Mouse (Mus musculus): ENCODE data around the gene Rfng. TPM values are rescaled to one million over a fixed set of nuclear protein-coding genes. Genes with fewer than 3 reads are reported as not detected.

The Rfng gene
- polyA plus RNA-seq, 1 experiment from 2014 or later, result 119 TPM

DNA sequence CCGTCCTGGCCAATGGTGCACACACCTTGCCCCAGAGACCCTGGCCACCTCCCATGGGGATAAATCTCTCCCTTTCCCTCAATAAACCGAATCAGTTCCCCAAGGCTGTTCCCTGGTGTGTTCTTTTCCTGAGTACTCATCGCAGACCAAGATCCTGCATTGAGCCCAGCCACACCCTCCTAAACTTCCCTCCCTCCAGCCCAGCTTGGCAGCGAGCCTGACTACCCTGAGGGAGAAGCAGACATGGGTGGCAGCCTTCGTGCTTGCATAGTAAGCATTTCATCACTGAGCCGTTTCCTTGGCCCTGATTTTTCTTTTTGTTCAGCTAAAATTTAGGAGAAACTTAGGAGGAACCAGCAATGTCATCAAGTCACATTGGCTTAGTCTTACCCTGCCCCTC lies 50.5 kb downstream of the Rfng start:
- no peaks in the 10 kb centered on the region for H3K36me3 ChIP-seq (ENCODE audit: control insufficient read depth, insufficient read depth)
- no peaks in the 10 kb centered on the region for H3K27me3 ChIP-seq (replicated peaks; ENCODE audit: control insufficient read depth, insufficient read depth, low read length)
- no peaks in the 10 kb centered on the region; the same call in 1 of the 2 replicates for H3K4me1 ChIP-seq (replicated peaks; ENCODE audit: control insufficient read depth, insufficient read depth, low read length)
- H3K4me2 ChIP-seq (ENCODE audit: low read length), result no peak overlapping the region
- H3K27ac ChIP-seq (ENCODE audit: low read length), result no peak overlapping the region
- H3K9ac ChIP-seq (replicated peaks; ENCODE audit: low read depth, low read length), result no peak overlapping the region
- H3K4me3 ChIP-seq (replicated peaks; ENCODE audit: low read length), result no peak overlapping the region
- 62% methylated on average over 6 of the region's 6 CpGs for WGBS
- no peaks in the 10 kb centered on the region for H3K9me3 ChIP-seq (ENCODE audit: control insufficient read depth, low read length)
- ATAC-seq, result no peak

DNA sequence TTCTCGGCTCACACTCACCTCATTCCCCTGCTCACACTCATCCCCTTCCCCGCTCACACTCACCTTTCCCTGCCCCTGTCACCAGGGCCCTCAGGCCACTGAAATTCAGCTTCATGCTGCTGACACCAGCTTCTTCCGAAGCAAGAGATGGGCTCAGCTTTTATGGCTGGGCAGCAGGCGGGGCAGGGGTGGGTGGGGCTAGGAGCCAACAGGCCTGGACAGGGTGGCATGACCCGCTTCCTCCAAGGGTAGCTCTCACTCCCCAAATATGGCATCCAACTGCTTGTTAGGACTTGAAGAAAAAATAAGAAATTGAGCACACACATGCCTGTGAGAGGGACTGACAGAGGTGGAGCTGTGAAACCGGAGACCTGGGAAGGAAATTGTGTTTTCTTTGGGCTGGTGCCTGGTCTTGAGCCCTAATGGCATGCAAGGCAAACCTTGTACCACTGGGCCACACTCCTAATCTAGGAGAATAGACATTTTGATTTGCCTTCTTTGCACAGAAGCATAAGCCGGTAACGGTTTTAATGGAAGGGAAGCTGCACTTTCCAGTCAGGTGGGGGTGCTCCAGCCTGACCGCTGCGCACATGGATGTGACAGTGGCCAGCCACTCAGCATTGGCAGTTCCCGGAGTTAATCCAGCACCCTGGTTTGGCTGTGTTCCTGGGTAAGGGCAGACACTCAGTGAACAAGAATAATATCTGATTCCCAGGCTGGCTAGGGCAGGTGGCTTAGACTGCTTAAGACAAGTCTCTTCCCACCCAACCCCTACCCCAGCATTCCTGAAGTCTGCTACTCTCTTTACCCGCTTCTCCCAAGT lies 51.9 kb downstream of the Rfng start, which contains the start of gene Cbr2:
Gene Cbr2, minus strand, starts transcription at position 257 of the 823 bp plus-strand sequence.
- H3K4me1 ChIP-seq (replicated peaks; ENCODE audit: control insufficient read depth, insufficient read depth, low read length), result no peaks in the 10 kb centered on the region; the same call in none of the 2 replicates
- no peak for ATAC-seq
- 77% methylated on average over 12 of the region's 12 CpGs for whole genome bisulfite sequencing
- H3K4me2 ChIP-seq (ENCODE audit: low read length), result no peak within 1 kb of the TSS
- no peak within 1 kb of the TSS for H3K4me3 ChIP-seq (replicated peaks; ENCODE audit: low read length)
- H3K36me3 ChIP-seq (ENCODE audit: control insufficient read depth, insufficient read depth), result no peaks in the 10 kb centered on the region
- H3K9me3 ChIP-seq (ENCODE audit: control insufficient read depth, low read length), result no peaks in the 10 kb centered on the region
- no peaks in the 10 kb centered on the region for H3K27me3 ChIP-seq (replicated peaks; ENCODE audit: control insufficient read depth, insufficient read depth, low read length)
- H3K27ac ChIP-seq (ENCODE audit: low read length), result no peak within 1 kb of the TSS
- no peak within 1 kb of the TSS for H3K9ac ChIP-seq (replicated peaks; ENCODE audit: low read depth, low read length)

DNA sequence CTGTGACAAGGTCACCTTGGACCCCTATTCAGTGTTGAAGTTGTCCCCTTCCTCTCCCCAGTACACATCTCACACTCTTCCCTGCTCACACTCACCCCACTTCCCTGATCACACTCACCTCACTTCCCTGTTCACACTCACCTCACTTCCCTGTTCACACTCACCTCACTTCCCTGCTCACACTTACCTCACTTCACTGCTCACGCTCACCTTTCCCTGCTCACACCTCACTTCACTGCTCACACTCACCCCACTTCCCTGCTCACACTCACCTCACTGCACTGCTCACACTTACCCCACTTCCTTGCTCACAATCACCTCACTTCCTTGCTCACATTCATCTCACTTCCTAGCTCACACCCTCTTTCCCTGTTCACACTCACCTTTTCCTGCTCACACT lies 52.6 kb downstream of the Rfng start:
- H3K4me3 ChIP-seq (replicated peaks; ENCODE audit: low read length), result no peak overlapping the region
- no peak for ATAC-seq
- no peak overlapping the region for H3K4me2 ChIP-seq (ENCODE audit: low read length)
- peaks cover 5% of the 10 kb centered on the region for H3K4me1 ChIP-seq (replicated peaks; ENCODE audit: control insufficient read depth, insufficient read depth, low read length)
- no peak overlapping the region for H3K9ac ChIP-seq (replicated peaks; ENCODE audit: low read depth, low read length)
- H3K36me3 ChIP-seq (ENCODE audit: control insufficient read depth, insufficient read depth), result no peaks in the 10 kb centered on the region
- 100% methylated on average over 1 of the region's 1 CpGs for WGBS
- H3K27me3 ChIP-seq (replicated peaks; ENCODE audit: control insufficient read depth, insufficient read depth, low read length), result no peaks in the 10 kb centered on the region
- H3K9me3 ChIP-seq (ENCODE audit: control insufficient read depth, low read length), result no peaks in the 10 kb centered on the region
- no peak overlapping the region for H3K27ac ChIP-seq (ENCODE audit: low read length)

Other genes starting within 250 kb of the Rfng start
- 222 and 241 TPM in 2 replicates for gene Mcrip1, start 234.5 kb downstream of the Rfng start, polyA plus RNA-seq (2015; fragmentation: Nextera tagmentation; extraction: Ambion mirVana)
- not detected in 2 replicates for gene Ppp1r27, start 233.1 kb downstream of the Rfng start, polyA plus RNA-seq (2015; fragmentation: Nextera tagmentation; extraction: Ambion mirVana)
- 238 and 265 TPM in 2 replicates for gene P4hb, start 211.0 kb downstream of the Rfng start, polyA plus RNA-seq (2015; fragmentation: Nextera tagmentation; extraction: Ambion mirVana)
- gene Arhgdia, start 202.6 kb downstream of the Rfng start, polyA plus RNA-seq (2015; fragmentation: Nextera tagmentation; extraction: Ambion mirVana), result 477 and 485 TPM in 2 replicates
- gene Alyref, start 185.8 kb downstream of the Rfng start, polyA plus RNA-seq (2015; fragmentation: Nextera tagmentation; extraction: Ambion mirVana), result 287 and 320 TPM in 2 replicates
- gene Anapc11, start 185.8 kb downstream of the Rfng start, polyA plus RNA-seq (2015; fragmentation: Nextera tagmentation; extraction: Ambion mirVana), result 178 and 192 TPM in 2 replicates
- not detected in 2 replicates for gene Npb, start 175.7 kb downstream of the Rfng start, polyA plus RNA-seq (2015; fragmentation: Nextera tagmentation; extraction: Ambion mirVana)
- 175 and 234 TPM in 2 replicates for gene Pcyt2, start 166.3 kb downstream of the Rfng start, polyA plus RNA-seq (2015; fragmentation: Nextera tagmentation; extraction: Ambion mirVana)
- 50.2 and 50.6 TPM in 2 replicates for gene Sirt7, start 159.0 kb downstream of the Rfng start, polyA plus RNA-seq (2015; fragmentation: Nextera tagmentation; extraction: Ambion mirVana)
- gene Mafg, start 150.6 kb downstream of the Rfng start, polyA plus RNA-seq (2015; fragmentation: Nextera tagmentation; extraction: Ambion mirVana), result 39.9 and 40.1 TPM in 2 replicates
- 34.9 and 36.5 TPM in 2 replicates for gene Pycr1, start 140.4 kb downstream of the Rfng start, polyA plus RNA-seq (2015; fragmentation: Nextera tagmentation; extraction: Ambion mirVana)
- gene Myadml2, start 136.0 kb downstream of the Rfng start, polyA plus RNA-seq (2015; fragmentation: Nextera tagmentation; extraction: Ambion mirVana), result 0.75 TPM in 1 of 2 replicates, not detected in the other
- gene Notum, start 123.0 kb downstream of the Rfng start, polyA plus RNA-seq (2015; fragmentation: Nextera tagmentation; extraction: Ambion mirVana), result 0.67 and 0.77 TPM in 2 replicates
- 132 and 158 TPM in 2 replicates for gene Aspscr1, start 111.2 kb downstream of the Rfng start, polyA plus RNA-seq (2015; fragmentation: Nextera tagmentation; extraction: Ambion mirVana)
- 82.8 and 95.0 TPM in 2 replicates for gene Cenpx, start 70.5 kb downstream of the Rfng start, polyA plus RNA-seq (2015; fragmentation: Nextera tagmentation; extraction: Ambion mirVana)
- 91.0 and 118 TPM in 2 replicates for gene Lrrc45, start 70.3 kb downstream of the Rfng start, polyA plus RNA-seq (2015; fragmentation: Nextera tagmentation; extraction: Ambion mirVana)
- gene Rac3, start 62.7 kb downstream of the Rfng start, polyA plus RNA-seq (2015; fragmentation: Nextera tagmentation; extraction: Ambion mirVana), result 251 and 347 TPM in 2 replicates
- gene Dcxr, start 56.9 kb downstream of the Rfng start, polyA plus RNA-seq (2015; fragmentation: Nextera tagmentation; extraction: Ambion mirVana), result 7.6 TPM in 2 replicates
- gene Cbr2, start 52.1 kb downstream of the Rfng start, polyA plus RNA-seq (2015; fragmentation: Nextera tagmentation; extraction: Ambion mirVana), result 0.92 and 4.8 TPM in 2 replicates
- gene Hmga1b, start 21.4 kb downstream of the Rfng start, polyA plus RNA-seq (2015; fragmentation: Nextera tagmentation; extraction: Ambion mirVana), result 1.7 and 2.2 TPM in 2 replicates
- gene Gps1, start 65 bp upstream of the Rfng start, polyA plus RNA-seq (2015; fragmentation: Nextera tagmentation; extraction: Ambion mirVana), result 287 and 305 TPM in 2 replicates
- gene Dus1l, start 12.2 kb upstream of the Rfng start, polyA plus RNA-seq (2015; fragmentation: Nextera tagmentation; extraction: Ambion mirVana), result 53.4 and 56.9 TPM in 2 replicates
- gene Fasn, start 40.3 kb upstream of the Rfng start, polyA plus RNA-seq (2015; fragmentation: Nextera tagmentation; extraction: Ambion mirVana), result 92.0 and 97.4 TPM in 2 replicates
- gene Ccdc57, start 148.7 kb upstream of the Rfng start, polyA plus RNA-seq (2015; fragmentation: Nextera tagmentation; extraction: Ambion mirVana), result 7.3 and 8.8 TPM in 2 replicates
- gene Slc16a3, start 164.3 kb upstream of the Rfng start, polyA plus RNA-seq (2015; fragmentation: Nextera tagmentation; extraction: Ambion mirVana), result 7.7 and 9.5 TPM in 2 replicates
- 146 and 149 TPM in 2 replicates for gene Csnk1d, start 207.1 kb upstream of the Rfng start, polyA plus RNA-seq (2015; fragmentation: Nextera tagmentation; extraction: Ambion mirVana)

Measured in forebrain, embryonic 16.5 days (tissue).